Mouse (Mus musculus) CH12.LX (cell line): ENCODE data around the gene Tmppe.

Experiments
- BHLHE40 ChIP-seq: IDR thresholded peaks from 2 replicates; pipeline ENCODE4 v1.6.1; 2011; ENCODE audit warnings: mild to moderate bottlenecking, low read depth, low read length, improper control_type of control experiment
- CTCF ChIP-seq, 2 experiments: IDR thresholded peaks in 1 of 2; conservative IDR thresholded peaks in 1 of 2; 2 replicates each; pipeline ENCODE4 v1.5.1; 2011 to 2012; ENCODE audit warnings: low read depth in 2 of 2, low read length in 2 of 2, improper control_type of control experiment in 1 of 2, inconsistent platforms in 1 of 2, mild to moderate bottlenecking in 1 of 2, moderate library complexity in 1 of 2
- E2F4 ChIP-seq: IDR thresholded peaks from 2 replicates; pipeline ENCODE4 v1.6.1; 2011; ENCODE audit warnings: low read depth, low read length, improper control_type of control experiment; ENCODE audit not compliant: insufficient replicate concordance
- GABPA ChIP-seq: IDR thresholded peaks from 2 replicates; pipeline ENCODE4 v1.6.1; 2012; ENCODE audit warnings: low read depth, low read length, improper control_type of control experiment, inconsistent platforms; ENCODE audit not compliant: insufficient replicate concordance
- HCFC1 ChIP-seq: IDR thresholded peaks from 2 replicates; pipeline ENCODE4 v1.6.1; 2012; ENCODE audit warnings: low read depth, mild to moderate bottlenecking, inconsistent platforms, low read length, improper control_type of control experiment
- MAFK ChIP-seq: IDR thresholded peaks from 2 replicates; pipeline ENCODE4 v1.6.1; 2011; ENCODE audit warnings: low read length, improper control_type of control experiment; ENCODE audit not compliant: insufficient replicate concordance
- MAX ChIP-seq: IDR thresholded peaks from 2 replicates; pipeline ENCODE4 v1.6.1; 2011; ENCODE audit warnings: low read length, improper control_type of control experiment
- MEF2A ChIP-seq: IDR thresholded peaks from 2 replicates; pipeline ENCODE4 v1.6.1; 2014; ENCODE audit warnings: low read depth, mild to moderate bottlenecking, inconsistent platforms, low read length, improper control_type of control experiment, borderline replicate concordance
- NELFE ChIP-seq: IDR thresholded peaks from 2 replicates; pipeline ENCODE4 v1.6.1; 2011; ENCODE audit warnings: low read depth, low read length, improper control_type of control experiment
- POLR2A ChIP-seq: IDR thresholded peaks from 2 replicates; pipeline ENCODE4 v1.6.1; 2011; ENCODE audit warnings: low read depth, mild to moderate bottlenecking, improper control_type of control experiment, low read length
- RAD21 ChIP-seq: IDR thresholded peaks from 2 replicates; pipeline ENCODE4 v1.6.1; 2011; ENCODE audit warnings: low read depth, mild to moderate bottlenecking, low read length, improper control_type of control experiment, moderate library complexity
- SIN3A ChIP-seq: IDR thresholded peaks from 2 replicates; pipeline ENCODE4 v1.6.1; 2012; ENCODE audit warnings: low read length, improper control_type of control experiment, inconsistent platforms
- TCF12 ChIP-seq: IDR thresholded peaks from 2 replicates; pipeline ENCODE4 v1.6.1; 2014; ENCODE audit warnings: low read depth, mild to moderate bottlenecking, inconsistent platforms, low read length, improper control_type of control experiment
- USF2 ChIP-seq: conservative IDR thresholded peaks from 2 replicates; pipeline ENCODE4 v1.6.1; 2011; ENCODE audit warnings: low read depth, low read length, improper control_type of control experiment

GRCm38 (mm10) chr9:114426201-114426600 is 25.3 kb downstream of the Tmppe start:
- TF ChIP-seq NELFE (no peak), MAX (no peak), CTCF (conservative IDR thresholded peaks at IDR 0.05 in 1 of 2, IDR thresholded peaks at IDR 0.05 in 1 of 2; ENCODE audit: low read depth in 2 of 2, low read length in 2 of 2) (no peak), POLR2A (no peak), MAFK (no peak), BHLHE40 (no peak), MEF2A (no peak), RAD21 (no peak), E2F4 (no peak), HCFC1 (no peak), GABPA (no peak), SIN3A (no peak), TCF12 (no peak), USF2 (no peak)
